Mouse (Mus musculus) intestine, embryonic 14.5 days (tissue): ENCODE data around the gene Macrod1. TPM values are rescaled to one million over a fixed set of nuclear protein-coding genes. Genes with fewer than 3 reads are reported as not detected.

Experiments used
- ATAC-seq: fragments of 200-750 bp; cut with Nextera tagmentation; replicated peaks from 2 replicates; pipeline ENCODE4 v1.8.0; 2017; ENCODE audit warnings: low read depth, moderate number of reproducible peaks, moderate TSS enrichment, moderate library complexity; ENCODE audit not compliant: low FRiP score, low TSS enrichment
- DNase-seq: peaks from one replicate; pipeline ENCODE4 v3.0.0-alpha.2; 2018; ENCODE audit warnings: low spot score
- H3K27ac ChIP-seq: fragments of 300-500 bp; sonication (generic); 2 replicates; pipeline ENCODE4 v1.5.1; 2014; ENCODE audit warnings: low read depth, mild to moderate bottlenecking, control low read depth
- H3K27me3 ChIP-seq: fragments of 300-500 bp; sonication (generic); replicated peaks from 2 replicates; pipeline ENCODE4 v1.6.1; 2014; ENCODE audit warnings: low read length, control low read depth; ENCODE audit not compliant: control insufficient read depth, insufficient read depth
- H3K36me3 ChIP-seq: fragments of 300-500 bp; sonication (generic); 2 replicates; pipeline ENCODE4 v1.6.1; 2014; ENCODE audit warnings: low read length, control low read depth; ENCODE audit not compliant: control insufficient read depth, insufficient read depth
- H3K4me1 ChIP-seq: fragments of 300-500 bp; sonication (generic); replicated peaks from 2 replicates; pipeline ENCODE4 v1.6.1; 2014; ENCODE audit warnings: low read length, control low read depth, mixed read lengths; ENCODE audit not compliant: control insufficient read depth, insufficient read depth
- H3K4me2 ChIP-seq: fragments of 300-500 bp; sonication (generic); 2 replicates; pipeline ENCODE4 v1.6.1; 2014; ENCODE audit warnings: low read length
- H3K4me3 ChIP-seq: fragments of 300-500 bp; sonication (generic); 2 replicates; pipeline ENCODE4 v1.5.1; 2014; ENCODE audit warnings: low read depth, low read length, control low read depth, mixed read lengths
- H3K9ac ChIP-seq: fragments of 300-500 bp; sonication (generic); 2 replicates; pipeline ENCODE4 v1.6.1; 2014; ENCODE audit warnings: mild to moderate bottlenecking, low read length
- H3K9me3 ChIP-seq: fragments of 300-500 bp; sonication (generic); 2 replicates; pipeline ENCODE4 v1.6.1; 2016; ENCODE audit warnings: low read length, control low read depth; ENCODE audit not compliant: control insufficient read depth
- WGBS: fragments of 180-500 bp; shearing (Covaris S2); extraction: QIAGEN DNeasy Blood & Tissue Kit; methylation state at CpG from one replicate; pipeline ENCODE4 v1.1.7; 2014; 5-methylcytosine and 5-hydroxymethylcytosine counted together
- polyA plus RNA-seq: library from polyadenylated mRNA; unstranded; fragments of >200 nt; fragmentation: Nextera tagmentation; extraction: Ambion mirVana; gene quantifications from 2 replicates; pipeline ENCODE4 v1.2.1, GENCODE M21; 2014

The Macrod1 gene
- polyA plus RNA-seq, 1 experiment from 2014 or later = 8.5 TPM

GRCm38 (mm10) chr19:7234537-7235221 is 178.1 kb downstream of the Macrod1 start:
- DNase-seq (peak; percentile 74), ATAC-seq (peak; percentile 53; the same call in 1 of the 2 replicates)
- H3K4me3 ChIP-seq = no peak overlapping the region
- H3K9ac ChIP-seq = no peak overlapping the region
- no peak overlapping the region for H3K4me2 ChIP-seq
- H3K27me3 ChIP-seq = no peaks in the 10 kb centered on the region
- H3K4me1 ChIP-seq = peaks cover 6% of the 10 kb centered on the region
- 61% methylated on average over 8 of the region's 8 CpGs for WGBS
- no peak overlapping the region for H3K27ac ChIP-seq
- H3K36me3 ChIP-seq = peaks cover 69% of the 10 kb centered on the region
- no peaks in the 10 kb centered on the region for H3K9me3 ChIP-seq

GRCm38 (mm10) chr19:7235461-7235860 is 178.9 kb downstream of the Macrod1 start:
- ATAC-seq = no peak
- peaks cover 62% of the 10 kb centered on the region for H3K36me3 ChIP-seq

GRCm38 (mm10) chr19:7236011-7236410 is 179.4 kb downstream of the Macrod1 start:
- H3K4me3 ChIP-seq = no peak overlapping the region
- H3K9me3 ChIP-seq = no peaks in the 10 kb centered on the region
- peaks cover 11% of the 10 kb centered on the region for H3K4me1 ChIP-seq
- WGBS = 98% methylated on average over 2 of the region's 2 CpGs
- DNase-seq (no peak), ATAC-seq (no peak)
- peaks cover 57% of the 10 kb centered on the region for H3K36me3 ChIP-seq
- H3K27me3 ChIP-seq = no peaks in the 10 kb centered on the region
- no peak overlapping the region for H3K27ac ChIP-seq
- H3K4me2 ChIP-seq = no peak overlapping the region
- no peak overlapping the region for H3K9ac ChIP-seq

More at GRCm38 (mm10) chr19:7235461-7235860, 178.9 kb downstream of the Macrod1 start:
- H3K27me3 ChIP-seq = no peaks in the 10 kb centered on the region
- H3K9me3 ChIP-seq = no peaks in the 10 kb centered on the region
- WGBS = 94% methylated on average over 9 of the region's 9 CpGs
- peaks cover 11% of the 10 kb centered on the region for H3K4me1 ChIP-seq
- no peak overlapping the region for H3K27ac ChIP-seq
- no peak overlapping the region for H3K4me3 ChIP-seq
- no peak overlapping the region for H3K9ac ChIP-seq
- DNase-seq = no peak
- no peak overlapping the region for H3K4me2 ChIP-seq

- Histone ChIP-seq H3K36me3 (peaks cover 50% of the 10 kb centered on the region), H3K9ac (no peak overlapping the region), H3K9me3 (no peaks in the 10 kb centered on the region), H3K4me3 (no peak overlapping the region), H3K4me1 (peaks cover 11% of the 10 kb centered on the region), H3K4me2 (no peak overlapping the region), H3K27ac (no peak overlapping the region), H3K27me3 (no peaks in the 10 kb centered on the region)
- 95% methylated on average over 4 of the region's 4 CpGs for WGBS
- DNase-seq (no peak), ATAC-seq (no peak)
Observed at GRCm38 (mm10) chr19:7236742-7237141, 180.1 kb downstream of the Macrod1 start.

GRCm38 (mm10) chr19:7239574-7239973 is 183.0 kb downstream of the Macrod1 start:
- WGBS = 85% methylated on average over 3 of the region's 3 CpGs
- Histone ChIP-seq H3K4me2 (peak overlapping the region; percentile 96), H3K4me3 (peak overlapping the region; percentile 74; the same call in 1 of the 2 replicates), H3K4me1 (peaks cover 11% of the 10 kb centered on the region), H3K9ac (peak overlapping the region; percentile 77), H3K9me3 (no peaks in the 10 kb centered on the region), H3K27ac (no peak overlapping the region), H3K36me3 (peaks cover 22% of the 10 kb centered on the region), H3K27me3 (no peaks in the 10 kb centered on the region)
- ATAC-seq (no peak), DNase-seq (no peak)

- peak; percentile 68 for DNase-seq
- Histone ChIP-seq H3K4me1 (peaks cover 11% of the 10 kb centered on the region), H3K4me3 (peak overlapping the region; percentile 74), H3K4me2 (peak overlapping the region; percentile 96), H3K36me3 (peaks cover 20% of the 10 kb centered on the region), H3K9ac (peak overlapping the region; percentile 77), H3K9me3 (no peaks in the 10 kb centered on the region), H3K27me3 (no peaks in the 10 kb centered on the region), H3K27ac (peak overlapping the region; percentile 81; the same call in 1 of the 2 replicates)
- 3% methylated on average over 13 of the region's 13 CpGs for WGBS
- peak; percentile 26 for ATAC-seq
Observed at GRCm38 (mm10) chr19:7240291-7240690, 183.7 kb downstream of the Macrod1 start.

- H3K9ac ChIP-seq = peak within 1 kb of the TSS; percentile 77
- ATAC-seq = peak; percentile 96
- WGBS = under 1% methylated on average over 80 of the region's 80 CpGs
Observed at GRCm38 (mm10) chr19:7240782-7241690, 184.4 kb downstream of the Macrod1 start, which contains the start of gene Naa40. Gene Naa40, minus strand, starts transcription at chr19:7241183.

GRCm38 (mm10) chr19:7246021-7246420 is 189.4 kb downstream of the Macrod1 start:
- H3K36me3 ChIP-seq = no peaks in the 10 kb centered on the region
- DNase-seq (no peak), ATAC-seq (no peak)
- H3K27me3 ChIP-seq = no peaks in the 10 kb centered on the region
- no peaks in the 10 kb centered on the region; the same call in 1 of the 2 replicates for H3K4me1 ChIP-seq
- no peak overlapping the region for H3K27ac ChIP-seq
- H3K4me2 ChIP-seq = no peak overlapping the region
- H3K4me3 ChIP-seq = no peak overlapping the region
- no peak overlapping the region for H3K9ac ChIP-seq
- 71% methylated on average over 3 of the region's 3 CpGs for WGBS
- no peaks in the 10 kb centered on the region for H3K9me3 ChIP-seq

More at GRCm38 (mm10) chr19:7240782-7241690, 184.4 kb downstream of the Macrod1 start, which contains the start of gene Naa40:
- peak; percentile 96 for DNase-seq
- no peaks in the 10 kb centered on the region for H3K27me3 ChIP-seq
- H3K9me3 ChIP-seq = no peaks in the 10 kb centered on the region
- peak within 1 kb of the TSS; percentile 74 for H3K4me3 ChIP-seq
- peaks cover 20% of the 10 kb centered on the region for H3K36me3 ChIP-seq
- H3K27ac ChIP-seq = peak within 1 kb of the TSS; percentile 81
- peak within 1 kb of the TSS; percentile 96 for H3K4me2 ChIP-seq
- H3K4me1 ChIP-seq = peaks cover 11% of the 10 kb centered on the region
